Mouse (Mus musculus) forebrain, embryonic 11.5 days (tissue): ENCODE measurements around the gene Mlxipl. TPM values are rescaled to one million over a fixed set of nuclear protein-coding genes. Genes with fewer than 3 reads are reported as not detected.

ENCODE experiments used
- ATAC-seq: fragments of 200-750 bp; cut with Nextera tagmentation; replicated peaks from 2 replicates; pipeline ENCODE4 v1.8.0; 2017; ENCODE audit warnings: moderate TSS enrichment; ENCODE audit not compliant: low FRiP score
- DNase-seq: peaks from one replicate; pipeline ENCODE4 v3.0.0-alpha.2; 2017; ENCODE audit warnings: low spot score
- H3K27ac ChIP-seq: fragments of 300-500 bp; sonication (generic); 2 replicates; pipeline ENCODE4 v1.5.1; 2014; ENCODE audit warnings: low read depth, low read length
- H3K27me3 ChIP-seq: fragments of 300-500 bp; sonication (generic); 2 replicates; pipeline ENCODE4 v1.6.1; 2014; ENCODE audit warnings: mild to moderate bottlenecking, low read length, mixed read lengths; ENCODE audit not compliant: control insufficient read depth, insufficient read depth
- H3K36me3 ChIP-seq: fragments of 300-500 bp; sonication (generic); 2 replicates; pipeline ENCODE4 v1.6.1; 2014; ENCODE audit warnings: mild to moderate bottlenecking, low read length, moderate library complexity, mixed read lengths; ENCODE audit not compliant: control insufficient read depth, insufficient read depth
- H3K4me1 ChIP-seq: fragments of 300-500 bp; sonication (generic); replicated peaks from 2 replicates; pipeline ENCODE4 v1.6.1; 2014; ENCODE audit warnings: low read length, mixed read lengths; ENCODE audit not compliant: control insufficient read depth, insufficient read depth
- H3K4me2 ChIP-seq: fragments of 300-500 bp; sonication (generic); 2 replicates; pipeline ENCODE4 v1.6.1; 2014; ENCODE audit warnings: low read depth, mild to moderate bottlenecking, low read length, moderate library complexity, mixed read lengths; ENCODE audit not compliant: severe bottlenecking
- H3K4me3 ChIP-seq: fragments of 300-500 bp; sonication (generic); 2 replicates; pipeline ENCODE4 v1.5.1; 2014; ENCODE audit warnings: low read depth, low read length
- H3K9ac ChIP-seq: fragments of 300-500 bp; sonication (generic); 2 replicates; pipeline ENCODE4 v1.6.1; 2014; ENCODE audit warnings: low read length
- H3K9me3 ChIP-seq: fragments of 300-500 bp; sonication (generic); 2 replicates; pipeline ENCODE4 v1.6.1; 2016; ENCODE audit warnings: low read length, mixed read lengths; ENCODE audit not compliant: control insufficient read depth
- WGBS: fragments of 180-500 bp; shearing (Covaris S2); extraction: QIAGEN DNeasy Blood & Tissue Kit; methylation state at CpG from one replicate; pipeline ENCODE4 v1.1.7; 2014; 5-methylcytosine and 5-hydroxymethylcytosine counted together
- polyA plus RNA-seq: library from polyadenylated mRNA; unstranded; fragments of >200 nt; fragmentation: Nextera tagmentation; extraction: Ambion mirVana; gene quantifications from 2 replicates; pipeline ENCODE4 v1.2.1, GENCODE M21; 2014

Gene Mlxipl
- polyA plus RNA-seq, 1 experiment from 2014 or later, result 2.4 TPM

DNA sequence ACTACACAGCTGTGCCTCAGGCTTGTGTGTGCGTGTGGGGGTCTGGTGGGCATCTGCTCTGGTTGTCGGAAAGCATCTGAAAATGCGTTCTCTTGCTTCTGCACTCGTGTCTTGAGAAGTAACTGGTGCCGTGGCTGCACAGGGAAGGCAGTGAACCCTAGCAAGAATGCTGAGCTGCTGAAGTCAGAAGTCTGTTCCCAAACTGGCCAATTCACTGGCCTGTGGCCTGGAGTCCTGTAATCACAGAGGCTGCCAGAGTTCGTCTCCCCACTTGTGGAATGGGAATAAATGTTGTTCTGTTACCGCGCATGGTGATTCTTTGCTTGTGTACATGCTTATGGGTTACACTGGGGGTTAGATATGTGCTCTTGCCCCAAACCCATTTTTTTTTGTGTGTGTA is 72.7 kb downstream of the Mlxipl start:
- no peak overlapping the region for H3K4me3 ChIP-seq
- no peaks in the 10 kb centered on the region for H3K27me3 ChIP-seq
- H3K4me1 ChIP-seq, result no peaks in the 10 kb centered on the region
- DNase-seq (no peak), ATAC-seq (no peak)
- no peak overlapping the region for H3K9ac ChIP-seq
- H3K27ac ChIP-seq, result no peak overlapping the region
- WGBS, result 96% methylated on average over 8 of the region's 8 CpGs
- H3K4me2 ChIP-seq, result no peak overlapping the region
- H3K36me3 ChIP-seq, result peaks cover 3% of the 10 kb centered on the region; the same call in 1 of the 2 replicates
- H3K9me3 ChIP-seq, result no peaks in the 10 kb centered on the region

GRCm38 (mm10) chr5:135162821-135163220 is 73.1 kb downstream of the Mlxipl start:
- no peak for ATAC-seq

GRCm38 (mm10) chr5:135166909-135167308 is 77.2 kb downstream of the Mlxipl start:
- no peak overlapping the region for H3K4me2 ChIP-seq
- H3K36me3 ChIP-seq, result no peaks in the 10 kb centered on the region
- ATAC-seq (no peak), DNase-seq (no peak)
- H3K9ac ChIP-seq, result no peak overlapping the region
- 0 out of 2 replicates have a peak, but pooled peaks cover 3% of the 10 kb centered on the region for H3K4me1 ChIP-seq
- no peaks in the 10 kb centered on the region for H3K27me3 ChIP-seq
- no peaks in the 10 kb centered on the region for H3K9me3 ChIP-seq
- no peak overlapping the region for H3K27ac ChIP-seq
- no peak overlapping the region for H3K4me3 ChIP-seq
- 91% methylated on average over 4 of the region's 4 CpGs for WGBS

More at GRCm38 (mm10) chr5:135162821-135163220, 73.1 kb downstream of the Mlxipl start:
- Histone ChIP-seq H3K36me3 (peaks cover 3% of the 10 kb centered on the region; the same call in 1 of the 2 replicates), H3K4me1 (no peaks in the 10 kb centered on the region), H3K27ac (no peak overlapping the region), H3K9me3 (no peaks in the 10 kb centered on the region), H3K27me3 (no peaks in the 10 kb centered on the region), H3K9ac (no peak overlapping the region), H3K4me2 (no peak overlapping the region), H3K4me3 (no peak overlapping the region)
- no peak for DNase-seq
- WGBS, result 95% methylated on average over 6 of the region's 6 CpGs

DNA sequence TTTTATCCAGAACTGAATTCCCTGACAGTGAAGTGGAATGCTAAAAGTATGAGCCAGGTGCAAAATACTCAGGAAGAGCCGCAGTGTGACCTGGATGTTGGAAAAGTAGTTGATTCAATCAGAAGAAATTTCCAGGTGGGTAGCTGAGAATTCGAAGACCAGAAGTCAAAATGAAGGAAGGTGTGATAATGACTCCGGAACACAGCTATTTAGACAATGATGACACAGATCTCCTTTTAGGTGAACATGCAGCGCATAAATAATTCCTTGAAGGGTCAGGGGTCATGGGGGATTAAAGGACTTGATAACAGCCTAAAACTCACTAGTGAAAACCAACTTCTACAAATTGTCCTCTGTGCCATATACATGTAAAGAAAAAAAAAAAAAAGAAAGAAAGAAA is 77.8 kb downstream of the Mlxipl start:
- H3K4me2 ChIP-seq, result no peak overlapping the region
- H3K9ac ChIP-seq, result no peak overlapping the region
- H3K9me3 ChIP-seq, result no peaks in the 10 kb centered on the region
- no peaks in the 10 kb centered on the region for H3K36me3 ChIP-seq
- ATAC-seq (no peak), DNase-seq (no peak)
- 94% methylated on average over 4 of the region's 4 CpGs for WGBS
- no peak overlapping the region for H3K27ac ChIP-seq
- no peaks in the 10 kb centered on the region for H3K27me3 ChIP-seq
- 0 out of 2 replicates have a peak, but pooled peaks cover 3% of the 10 kb centered on the region for H3K4me1 ChIP-seq
- H3K4me3 ChIP-seq, result no peak overlapping the region

- H3K4me1 ChIP-seq, result 0 out of 2 replicates have a peak, but pooled peaks cover 3% of the 10 kb centered on the region
- no peaks in the 10 kb centered on the region for H3K27me3 ChIP-seq
- 3% methylated on average over 85 of the region's 95 CpGs for WGBS
- H3K4me2 ChIP-seq, result peak within 1 kb of the TSS; percentile 70
- peak within 1 kb of the TSS; percentile 97 for H3K27ac ChIP-seq
- peak; percentile 97 for ATAC-seq
- DNase-seq, result peak; percentile 98
- H3K36me3 ChIP-seq, result no peaks in the 10 kb centered on the region
- H3K9me3 ChIP-seq, result no peaks in the 10 kb centered on the region
- peak within 1 kb of the TSS; percentile 74 for H3K4me3 ChIP-seq
- H3K9ac ChIP-seq, result peak within 1 kb of the TSS; percentile 88
Measured at GRCm38 (mm10) chr5:135168063-135169062, 78.7 kb downstream of the Mlxipl start, which contains the start of gene Bcl7b. Gene Bcl7b, plus strand, starts transcription at chr5:135168283.

DNA sequence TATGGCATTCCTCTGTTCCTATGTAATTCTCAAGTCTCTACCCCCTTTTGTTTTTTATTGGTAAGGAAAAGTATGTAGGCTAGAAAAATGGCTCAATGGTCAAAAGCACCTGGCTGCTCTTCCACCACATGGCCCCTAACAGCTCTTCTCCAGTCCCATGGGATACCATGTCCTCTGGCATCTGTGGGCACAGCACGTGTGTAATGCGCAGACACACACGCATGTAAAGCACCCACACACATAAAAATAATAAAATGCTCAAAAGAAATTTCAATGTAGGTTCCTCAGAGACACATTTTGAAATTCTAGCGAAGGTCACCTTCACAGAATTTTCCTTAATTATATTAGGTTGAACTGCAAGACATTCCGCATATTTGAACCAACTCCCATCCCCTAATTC is 79.8 kb downstream of the Mlxipl start:
- H3K4me3 ChIP-seq, result peak overlapping the region; percentile 74
- H3K9ac ChIP-seq, result peak overlapping the region; percentile 88
- peak overlapping the region; percentile 97; the same call in 1 of the 2 replicates for H3K27ac ChIP-seq
- DNase-seq, result no peak
- H3K4me2 ChIP-seq, result peak overlapping the region; percentile 70
- WGBS, result 91% methylated on average over 5 of the region's 5 CpGs
- H3K27me3 ChIP-seq, result no peaks in the 10 kb centered on the region
- H3K9me3 ChIP-seq, result no peaks in the 10 kb centered on the region
- ATAC-seq, result no peak
- H3K4me1 ChIP-seq, result 0 out of 2 replicates have a peak, but pooled peaks cover 3% of the 10 kb centered on the region
- no peaks in the 10 kb centered on the region for H3K36me3 ChIP-seq

GRCm38 (mm10) chr5:135171688-135172220 is 82.1 kb downstream of the Mlxipl start:
- Histone ChIP-seq H3K4me1 (0 out of 2 replicates have a peak, but pooled peaks cover 3% of the 10 kb centered on the region), H3K9ac (no peak overlapping the region), H3K4me3 (no peak overlapping the region), H3K4me2 (no peak overlapping the region), H3K27me3 (no peaks in the 10 kb centered on the region), H3K36me3 (no peaks in the 10 kb centered on the region; the same call in 1 of the 2 replicates), H3K9me3 (no peaks in the 10 kb centered on the region), H3K27ac (no peak overlapping the region)
- no peak for ATAC-seq
- no peak for DNase-seq
- WGBS, result 88% methylated on average over 6 of the region's 6 CpGs

GRCm38 (mm10) chr5:135172986-135173385 is 83.3 kb downstream of the Mlxipl start:
- 93% methylated on average over 5 of the region's 5 CpGs for WGBS
- no peaks in the 10 kb centered on the region for H3K9me3 ChIP-seq
- 0 out of 2 replicates have a peak, but pooled peaks cover under 1% of the 10 kb centered on the region for H3K4me1 ChIP-seq
- H3K9ac ChIP-seq, result no peak overlapping the region
- H3K4me2 ChIP-seq, result no peak overlapping the region
- H3K4me3 ChIP-seq, result no peak overlapping the region
- no peak overlapping the region for H3K27ac ChIP-seq
- DNase-seq (no peak), ATAC-seq (no peak)
- no peaks in the 10 kb centered on the region for H3K27me3 ChIP-seq
- H3K36me3 ChIP-seq, result no peaks in the 10 kb centered on the region; the same call in 1 of the 2 replicates
